Mouse (Mus musculus): ENCODE measurements around the gene Gm11596. TPM values are rescaled to one million over a fixed set of nuclear protein-coding genes. Genes with fewer than 3 reads are reported as not detected.
"Not testable (repeated sequence)": the region's sequence is repeated elsewhere in the genome, so short reads cannot be mapped to it uniquely, and the experiment has no call there.

Gene Gm11596
- polyA plus RNA-seq, 1 experiment from 2014 or later = not detected

DNA sequence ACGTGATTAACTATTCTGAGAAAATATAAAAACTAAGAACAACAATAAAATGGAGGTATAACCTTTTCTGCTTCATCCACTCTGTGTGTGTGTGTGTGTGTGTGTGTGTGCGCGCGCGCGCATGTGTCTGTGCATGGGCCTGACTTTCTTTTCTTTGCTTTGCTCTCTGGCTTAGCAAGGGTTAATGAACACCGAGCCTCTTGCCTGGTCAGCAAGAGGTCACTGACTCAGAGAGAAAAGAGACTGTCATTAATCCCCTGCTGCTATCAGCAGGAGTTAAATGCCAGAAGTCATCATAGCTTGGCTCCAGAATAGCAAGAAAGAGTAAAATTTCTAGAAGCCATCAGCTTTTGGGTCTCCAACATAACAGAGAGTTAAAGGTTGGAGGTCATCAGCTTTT lies 14.9 kb downstream of the Gm11596 start:
- no peaks in the 10 kb centered on the region for H3K9me3 ChIP-seq (ENCODE audit: control insufficient read depth, low read length)
- H3K9ac ChIP-seq (ENCODE audit: low read length) = no peak overlapping the region
- no peak overlapping the region for H3K27ac ChIP-seq (ENCODE audit: low read depth)
- ATAC-seq (replicated peaks; ENCODE audit: low FRiP score, low TSS enrichment, low read depth) (no peak), DNase-seq (ENCODE audit: low spot score) (no peak)
- H3K4me1 ChIP-seq (replicated peaks; ENCODE audit: control insufficient read depth, insufficient read depth, low read length) = 0 out of 2 replicates have a peak, but pooled peaks cover 4% of the 10 kb centered on the region
- H3K4me3 ChIP-seq (ENCODE audit: low read depth, low read length) = no peak overlapping the region
- no peak overlapping the region for H3K4me2 ChIP-seq (ENCODE audit: low read length)
- no peaks in the 10 kb centered on the region for H3K36me3 ChIP-seq (ENCODE audit: control insufficient read depth, insufficient read depth, low read length)
- H3K27me3 ChIP-seq (replicated peaks; ENCODE audit: control insufficient read depth, insufficient read depth, low read length) = no peaks in the 10 kb centered on the region
- 58% methylated on average over 7 of the region's 7 CpGs for WGBS

DNA sequence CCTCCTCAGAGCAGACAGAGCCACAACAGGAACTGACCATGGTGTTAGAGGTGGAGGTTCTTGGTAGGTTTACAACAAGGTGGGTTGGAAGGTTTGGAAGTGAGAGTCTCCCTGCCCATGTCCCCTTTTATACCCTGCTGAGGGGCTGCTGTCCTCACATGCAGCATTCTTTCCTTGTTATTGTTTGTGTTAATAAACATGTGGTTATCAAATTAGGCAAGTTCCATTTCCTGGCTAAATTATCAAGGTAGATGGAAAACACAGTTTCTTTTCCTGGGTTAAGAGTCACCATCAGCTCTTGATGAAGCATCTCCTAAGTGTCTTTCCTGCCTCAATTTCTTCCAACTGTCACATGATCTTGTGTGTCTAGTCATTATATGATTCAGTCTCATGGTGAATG lies 20.5 kb downstream of the Gm11596 start, which contains the start of gene Gm11595:
Gene Gm11595, minus strand, starts transcription at position 101 of the 400 bp plus-strand sequence.
- H3K4me1 ChIP-seq (replicated peaks; ENCODE audit: control insufficient read depth, insufficient read depth, low read length); H3K4me3 ChIP-seq (ENCODE audit: low read depth, low read length); H3K27ac ChIP-seq (ENCODE audit: low read depth); H3K4me2 ChIP-seq (ENCODE audit: low read length); H3K9ac ChIP-seq (ENCODE audit: low read length); DNase-seq (ENCODE audit: low spot score); H3K36me3 ChIP-seq (ENCODE audit: control insufficient read depth, insufficient read depth, low read length); H3K27me3 ChIP-seq (replicated peaks; ENCODE audit: control insufficient read depth, insufficient read depth, low read length); ATAC-seq (replicated peaks; ENCODE audit: low FRiP score, low TSS enrichment, low read depth); H3K9me3 ChIP-seq (ENCODE audit: control insufficient read depth, low read length): not testable (repeated sequence)

DNA sequence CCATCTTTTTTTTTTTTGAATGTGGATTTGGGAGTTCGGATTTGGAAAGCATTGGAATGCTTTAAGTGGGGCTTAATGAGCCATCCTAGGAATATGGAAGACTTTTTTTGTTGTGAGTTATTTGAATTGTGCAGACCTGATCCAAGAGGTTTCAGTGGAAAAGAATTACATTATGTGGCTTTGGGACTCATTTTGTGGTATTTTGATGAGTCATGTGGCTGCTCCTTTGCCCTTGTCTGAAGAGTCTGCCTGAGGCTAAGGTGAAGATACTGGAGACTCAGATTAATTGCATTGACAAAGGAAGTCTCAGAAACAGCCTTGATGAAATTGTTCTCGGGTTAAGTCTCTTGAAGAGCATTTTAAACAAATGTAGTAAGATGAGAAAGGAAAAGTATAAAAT lies 24.9 kb downstream of the Gm11596 start:
- DNase-seq (ENCODE audit: low spot score) (no peak), ATAC-seq (replicated peaks; ENCODE audit: low FRiP score, low TSS enrichment, low read depth) (no peak)
- Histone ChIP-seq H3K9me3 (ENCODE audit: control insufficient read depth, low read length) (no peaks in the 10 kb centered on the region), H3K36me3 (ENCODE audit: control insufficient read depth, insufficient read depth, low read length) (no peaks in the 10 kb centered on the region), H3K4me1 (replicated peaks; ENCODE audit: control insufficient read depth, insufficient read depth, low read length) (no peaks in the 10 kb centered on the region), H3K4me2 (ENCODE audit: low read length) (no peak overlapping the region), H3K27me3 (replicated peaks; ENCODE audit: control insufficient read depth, insufficient read depth, low read length) (no peaks in the 10 kb centered on the region), H3K4me3 (ENCODE audit: low read depth, low read length) (no peak overlapping the region), H3K9ac (ENCODE audit: low read length) (no peak overlapping the region), H3K27ac (ENCODE audit: low read depth) (no peak overlapping the region)
- 74% methylated on average over 2 of the region's 2 CpGs for WGBS

DNA sequence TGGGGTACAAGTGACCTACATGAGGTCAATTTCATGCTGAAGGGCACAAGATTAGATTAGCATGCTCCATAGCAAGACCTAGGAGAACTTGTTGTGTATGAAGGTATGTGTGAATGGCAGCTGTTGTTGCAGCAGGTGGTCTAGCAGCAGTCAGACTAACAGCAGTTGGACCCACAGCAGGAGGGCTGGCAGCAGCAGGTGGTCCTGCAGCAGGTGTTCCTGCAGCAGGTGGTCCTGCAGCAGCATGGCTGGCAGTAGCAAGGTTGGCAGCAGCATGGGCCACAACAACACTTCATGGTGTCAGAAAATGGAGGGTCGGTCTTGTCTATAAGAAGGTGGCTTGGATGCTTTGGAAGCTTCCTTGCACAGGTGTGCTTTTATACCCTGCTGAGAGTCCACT lies 34.4 kb downstream of the Gm11596 start:
- Histone ChIP-seq H3K27ac (ENCODE audit: low read depth) (no peak overlapping the region), H3K4me3 (ENCODE audit: low read depth, low read length) (no peak overlapping the region), H3K36me3 (ENCODE audit: control insufficient read depth, insufficient read depth, low read length) (no peaks in the 10 kb centered on the region), H3K27me3 (replicated peaks; ENCODE audit: control insufficient read depth, insufficient read depth, low read length) (no peaks in the 10 kb centered on the region), H3K4me2 (ENCODE audit: low read length) (no peak overlapping the region), H3K4me1 (replicated peaks; ENCODE audit: control insufficient read depth, insufficient read depth, low read length) (no peaks in the 10 kb centered on the region), H3K9me3 (ENCODE audit: control insufficient read depth, low read length) (no peaks in the 10 kb centered on the region), H3K9ac (ENCODE audit: low read length) (no peak overlapping the region)
- ATAC-seq (replicated peaks; ENCODE audit: low FRiP score, low TSS enrichment, low read depth) (no peak), DNase-seq (ENCODE audit: low spot score) (no peak)
- 83% methylated on average over 1 of the region's 1 CpGs for WGBS

DNA sequence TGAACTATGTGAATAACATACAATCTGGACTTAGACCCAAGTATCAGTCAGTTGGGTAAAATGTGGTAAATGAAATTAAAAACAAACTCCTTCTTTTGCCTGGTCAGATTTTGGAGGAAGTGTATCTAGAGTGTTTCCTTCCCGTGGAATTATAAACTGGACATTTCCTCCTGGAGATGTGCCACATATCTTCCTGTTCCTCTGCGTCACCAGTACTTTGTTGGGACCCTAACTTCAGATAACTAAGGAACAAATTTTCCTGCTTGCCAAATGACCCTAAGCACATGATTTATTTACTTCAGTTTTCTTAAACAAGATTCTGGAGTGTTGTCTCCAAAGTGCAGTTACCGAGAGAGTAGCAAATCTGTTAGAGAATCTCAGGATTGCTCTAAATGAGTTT lies 49.3 kb downstream of the Gm11596 start:
- no peak for ATAC-seq (replicated peaks; ENCODE audit: low FRiP score, low TSS enrichment, low read depth)
- H3K4me2 ChIP-seq (ENCODE audit: low read length) = no peak overlapping the region
- H3K9me3 ChIP-seq (ENCODE audit: control insufficient read depth, low read length) = no peaks in the 10 kb centered on the region
- H3K4me1 ChIP-seq (replicated peaks; ENCODE audit: control insufficient read depth, insufficient read depth, low read length) = no peaks in the 10 kb centered on the region
- 76% methylated on average over 3 of the region's 3 CpGs for WGBS
- H3K36me3 ChIP-seq (ENCODE audit: control insufficient read depth, insufficient read depth, low read length) = no peaks in the 10 kb centered on the region
- H3K27ac ChIP-seq (ENCODE audit: low read depth) = no peak overlapping the region
- no peak overlapping the region for H3K4me3 ChIP-seq (ENCODE audit: low read depth, low read length)
- H3K27me3 ChIP-seq (replicated peaks; ENCODE audit: control insufficient read depth, insufficient read depth, low read length) = no peaks in the 10 kb centered on the region
- no peak for DNase-seq (ENCODE audit: low spot score)
- H3K9ac ChIP-seq (ENCODE audit: low read length) = no peak overlapping the region

Other genes with a start within 250 kb of the Gm11596 start
- not detected in 2 replicates for gene Krtap3-3, start 242.6 kb downstream of the Gm11596 start, polyA plus RNA-seq (2014; fragmentation: Nextera tagmentation; extraction: Ambion mirVana)
- not detected in 2 replicates for gene Krtap3-2, start 236.6 kb downstream of the Gm11596 start, polyA plus RNA-seq (2014; fragmentation: Nextera tagmentation; extraction: Ambion mirVana)
- not detected in 2 replicates for gene Gm11939, start 234.0 kb downstream of the Gm11596 start, polyA plus RNA-seq (2014; fragmentation: Nextera tagmentation; extraction: Ambion mirVana)
- gene Krtap3-1, start 226.8 kb downstream of the Gm11596 start, polyA plus RNA-seq (2014; fragmentation: Nextera tagmentation; extraction: Ambion mirVana) = not detected in 2 replicates
- not detected in 2 replicates for gene Krtap1-5, start 212.5 kb downstream of the Gm11596 start, polyA plus RNA-seq (2014; fragmentation: Nextera tagmentation; extraction: Ambion mirVana)
- gene Krtap1-4, start 209.8 kb downstream of the Gm11596 start, polyA plus RNA-seq (2014; fragmentation: Nextera tagmentation; extraction: Ambion mirVana) = not detected in 2 replicates
- not detected in 2 replicates for gene Krtap1-3, start 202.1 kb downstream of the Gm11596 start, polyA plus RNA-seq (2014; fragmentation: Nextera tagmentation; extraction: Ambion mirVana)
- not detected in 2 replicates for gene Krtap9-3, start 195.4 kb downstream of the Gm11596 start, polyA plus RNA-seq (2014; fragmentation: Nextera tagmentation; extraction: Ambion mirVana)
- not detected in 2 replicates for gene Gm11938, start 190.2 kb downstream of the Gm11596 start, polyA plus RNA-seq (2014; fragmentation: Nextera tagmentation; extraction: Ambion mirVana)
- not detected in 2 replicates for gene Gm11937, start 183.3 kb downstream of the Gm11596 start, polyA plus RNA-seq (2014; fragmentation: Nextera tagmentation; extraction: Ambion mirVana)
- gene Krtap2-4, start 178.6 kb downstream of the Gm11596 start, polyA plus RNA-seq (2014; fragmentation: Nextera tagmentation; extraction: Ambion mirVana) = not detected in 2 replicates
- gene Gm11562, start 173.0 kb downstream of the Gm11596 start, polyA plus RNA-seq (2014; fragmentation: Nextera tagmentation; extraction: Ambion mirVana) = not detected in 2 replicates
- not detected in 2 replicates for gene Krtap4-1, start 165.2 kb downstream of the Gm11596 start, polyA plus RNA-seq (2014; fragmentation: Nextera tagmentation; extraction: Ambion mirVana)
- gene Krtap4-2, start 158.4 kb downstream of the Gm11596 start, polyA plus RNA-seq (2014; fragmentation: Nextera tagmentation; extraction: Ambion mirVana) = not detected in 2 replicates
- gene Krtap4-7, start 149.4 kb downstream of the Gm11596 start, polyA plus RNA-seq (2014; fragmentation: Nextera tagmentation; extraction: Ambion mirVana) = not detected in 2 replicates
- gene Gm11555, start 143.2 kb downstream of the Gm11596 start, polyA plus RNA-seq (2014; fragmentation: Nextera tagmentation; extraction: Ambion mirVana) = not detected in 2 replicates
- not detected in 2 replicates for gene Gm11563, start 134.5 kb downstream of the Gm11596 start, polyA plus RNA-seq (2014; fragmentation: Nextera tagmentation; extraction: Ambion mirVana)
- not detected in 2 replicates for gene Krtap4-6, start 127.5 kb downstream of the Gm11596 start, polyA plus RNA-seq (2014; fragmentation: Nextera tagmentation; extraction: Ambion mirVana)
- not detected in 2 replicates for gene Gm14190, start 102.7 kb downstream of the Gm11596 start, polyA plus RNA-seq (2014; fragmentation: Nextera tagmentation; extraction: Ambion mirVana)
- not detected in 2 replicates for gene Gm14180, start 59.2 kb downstream of the Gm11596 start, polyA plus RNA-seq (2014; fragmentation: Nextera tagmentation; extraction: Ambion mirVana)
- not detected in 2 replicates for gene Gm11595, start 20.6 kb downstream of the Gm11596 start, polyA plus RNA-seq (2014; fragmentation: Nextera tagmentation; extraction: Ambion mirVana)
- not detected in 2 replicates for gene Krtap4-8, start 12.8 kb downstream of the Gm11596 start, polyA plus RNA-seq (2014; fragmentation: Nextera tagmentation; extraction: Ambion mirVana)
- gene Krtap4-9, start 8.3 kb downstream of the Gm11596 start, polyA plus RNA-seq (2014; fragmentation: Nextera tagmentation; extraction: Ambion mirVana) = not detected in 2 replicates
- not detected in 2 replicates for gene Gm11569, start 5.5 kb upstream of the Gm11596 start, polyA plus RNA-seq (2014; fragmentation: Nextera tagmentation; extraction: Ambion mirVana)
- gene Gm11554, start 11.0 kb upstream of the Gm11596 start, polyA plus RNA-seq (2014; fragmentation: Nextera tagmentation; extraction: Ambion mirVana) = not detected in 2 replicates
- gene Krtap4-13, start 16.4 kb upstream of the Gm11596 start, polyA plus RNA-seq (2014; fragmentation: Nextera tagmentation; extraction: Ambion mirVana) = not detected in 2 replicates
- not detected in 2 replicates for gene Gm11564, start 22.2 kb upstream of the Gm11596 start, polyA plus RNA-seq (2014; fragmentation: Nextera tagmentation; extraction: Ambion mirVana)
- gene 2300003K06Rik, start 44.6 kb upstream of the Gm11596 start, polyA plus RNA-seq (2014; fragmentation: Nextera tagmentation; extraction: Ambion mirVana) = not detected in 2 replicates
- 0.19 TPM in 1 of 2 replicates, not detected in the other for gene Krtap4-16, start 58.1 kb upstream of the Gm11596 start, polyA plus RNA-seq (2014; fragmentation: Nextera tagmentation; extraction: Ambion mirVana)
- gene Gm11568, start 64.5 kb upstream of the Gm11596 start, polyA plus RNA-seq (2014; fragmentation: Nextera tagmentation; extraction: Ambion mirVana) = not detected in 2 replicates
- gene Gm11559, start 71.0 kb upstream of the Gm11596 start, polyA plus RNA-seq (2014; fragmentation: Nextera tagmentation; extraction: Ambion mirVana) = not detected in 2 replicates
- gene Krtap9-1, start 79.9 kb upstream of the Gm11596 start, polyA plus RNA-seq (2014; fragmentation: Nextera tagmentation; extraction: Ambion mirVana) = not detected in 2 replicates
- gene Gm11567, start 85.7 kb upstream of the Gm11596 start, polyA plus RNA-seq (2014; fragmentation: Nextera tagmentation; extraction: Ambion mirVana) = not detected in 2 replicates
- not detected in 2 replicates for gene Krtap31-1, start 114.5 kb upstream of the Gm11596 start, polyA plus RNA-seq (2014; fragmentation: Nextera tagmentation; extraction: Ambion mirVana)
- gene Gm11565, start 121.3 kb upstream of the Gm11596 start, polyA plus RNA-seq (2014; fragmentation: Nextera tagmentation; extraction: Ambion mirVana) = not detected in 2 replicates
- gene Krtap31-2, start 142.8 kb upstream of the Gm11596 start, polyA plus RNA-seq (2014; fragmentation: Nextera tagmentation; extraction: Ambion mirVana) = not detected in 2 replicates
- gene Krtap9-5, start 155.0 kb upstream of the Gm11596 start, polyA plus RNA-seq (2014; fragmentation: Nextera tagmentation; extraction: Ambion mirVana) = not detected in 2 replicates
- gene Krtap29-1, start 185.6 kb upstream of the Gm11596 start, polyA plus RNA-seq (2014; fragmentation: Nextera tagmentation; extraction: Ambion mirVana) = not detected in 2 replicates
- gene Krtap16-1, start 193.1 kb upstream of the Gm11596 start, polyA plus RNA-seq (2014; fragmentation: Nextera tagmentation; extraction: Ambion mirVana) = not detected in 2 replicates
- gene Krtap17-1, start 200.5 kb upstream of the Gm11596 start, polyA plus RNA-seq (2014; fragmentation: Nextera tagmentation; extraction: Ambion mirVana) = not detected in 2 replicates
- gene Krt33a, start 222.7 kb upstream of the Gm11596 start, polyA plus RNA-seq (2014; fragmentation: Nextera tagmentation; extraction: Ambion mirVana) = not detected in 2 replicates
- gene Krt33b, start 236.4 kb upstream of the Gm11596 start, polyA plus RNA-seq (2014; fragmentation: Nextera tagmentation; extraction: Ambion mirVana) = 0.11 TPM in 1 of 2 replicates, not detected in the other
- gene Krt34, start 248.1 kb upstream of the Gm11596 start, polyA plus RNA-seq (2014; fragmentation: Nextera tagmentation; extraction: Ambion mirVana) = not detected in 2 replicates

Measured in intestine, embryonic 14.5 days (tissue).